Mouse (Mus musculus): ENCODE measurements around the gene Idh1.

GRCm38 (mm10) chr1:65186287-65187073, at the start of gene Idh1, which contains the start of gene Pikfyve:
- no peak; the same call in 1 of the 2 replicates for TF ChIP-seq CTCF (IDR thresholded peaks at IDR 0.05; ENCODE audit: low read depth)
- TF ChIP-seq EP300 (IDR thresholded peaks at IDR 0.05; ENCODE audit: low read depth) = peak; percentile 74; the same call in 1 of the 2 replicates

All from liver, postnatal 0 days (tissue).